Comparison of ENCODE assay signal across 18 mouse cellular contexts in the genomic region with DNA sequence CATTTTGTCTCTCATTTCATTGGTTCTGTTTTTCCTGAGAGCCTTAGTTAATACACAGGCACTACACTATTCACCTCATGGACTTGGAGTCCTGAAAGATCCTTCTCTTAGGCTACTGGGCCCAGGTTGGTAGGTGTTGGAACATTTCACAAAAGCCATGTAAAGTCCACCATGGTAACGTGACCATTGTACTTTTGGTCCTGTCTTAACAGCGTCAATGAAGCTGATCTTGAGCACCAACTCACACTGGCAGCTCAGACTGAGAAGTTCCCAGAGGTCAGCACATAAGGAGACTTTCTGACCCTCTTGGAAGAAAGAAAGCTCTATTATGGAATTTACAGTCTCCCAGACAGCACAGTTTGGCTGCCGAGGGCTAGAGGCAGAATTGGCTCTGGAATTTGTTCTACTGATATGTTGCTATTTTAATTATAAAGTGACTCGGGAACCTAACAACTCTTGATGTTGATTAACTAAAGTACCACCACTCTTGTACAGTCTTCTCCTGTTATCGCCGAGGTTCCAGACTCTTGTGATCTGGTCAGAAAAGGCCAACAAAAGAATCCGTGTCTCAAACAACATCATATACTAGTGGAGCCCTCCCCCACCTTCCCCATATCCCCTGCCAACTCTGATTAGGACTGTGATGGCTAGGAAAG.
A peak's percentile ranks its signal among the peaks of the same experiment; 100 is the strongest.
DNase-seq lines count a peak whose midpoint lies in the region; ATAC-seq lines count a peak whose summit lies in the region.
"Had no signal": no experiment of that assay in that cellular context is flagged by ENCODE, and none has a peak within 500 bp of the region (broad histone marks: within the 10 kb centered on the region; RNA-seq: fewer than 3 reads in every experiment).

No protein-coding gene starts in this region.

- 0 out of 2 replicates have a peak overlapping the region, but pooled peaks have one; percentile 13 for H3K4me2 ChIP-seq in heart, embryonic 13.5 days
- no peak overlapping the region for H3K4me2 ChIP-seq in kidney, embryonic 16.5 days (replicated peaks; ENCODE audit: low read depth, low read length)
- no peak overlapping the region for H3K4me2 ChIP-seq in kidney, embryonic 14.5 days (replicated peaks; ENCODE audit: low read depth, low read length)
- H3K4me2 ChIP-seq in limb, embryonic 13.5 days (replicated peaks): no peak overlapping the region
- no peak overlapping the region for H3K4me2 ChIP-seq in neural tube, embryonic 15.5 days
- H3K4me2 ChIP-seq: embryonic facial prominence, embryonic 15.5 days; forebrain, embryonic 15.5 days; hindbrain, embryonic 12.5 days had no signal

- H3K27me3 ChIP-seq in heart, embryonic 13.5 days (replicated peaks): no peaks in the 10 kb centered on the region
- no peaks in the 10 kb centered on the region for H3K27me3 ChIP-seq in kidney, embryonic 16.5 days (ENCODE audit: insufficient read depth, low read length)
- no peaks in the 10 kb centered on the region for H3K27me3 ChIP-seq in kidney, embryonic 14.5 days (ENCODE audit: control insufficient read depth, insufficient read depth, low read length)
- no peaks in the 10 kb centered on the region for H3K27me3 ChIP-seq in limb, embryonic 13.5 days
- H3K27me3 ChIP-seq in neural tube, embryonic 15.5 days (replicated peaks): no peaks in the 10 kb centered on the region
- H3K27me3 ChIP-seq: embryonic facial prominence, embryonic 15.5 days; forebrain, embryonic 15.5 days; hindbrain, embryonic 12.5 days had no signal

- intact Hi-C loops in heart, postnatal 25 days (cut with DNase I): no loop called here
- intact Hi-C loops in heart, postnatal 10 days (cut with DNase I): no loop called here

- no peak overlapping the region for H3K9ac ChIP-seq in heart, embryonic 13.5 days
- H3K9ac ChIP-seq in kidney, embryonic 16.5 days (replicated peaks; ENCODE audit: low read length): no peak overlapping the region
- H3K9ac ChIP-seq in kidney, embryonic 14.5 days (ENCODE audit: low read depth, low read length): no peak overlapping the region
- no peak overlapping the region for H3K9ac ChIP-seq in limb, embryonic 13.5 days
- H3K9ac ChIP-seq in neural tube, embryonic 15.5 days (replicated peaks): no peak overlapping the region
- H3K9ac ChIP-seq: embryonic facial prominence, embryonic 15.5 days; forebrain, embryonic 15.5 days; hindbrain, embryonic 12.5 days had no signal

- H3K4me1 ChIP-seq in heart, embryonic 13.5 days: peaks cover 49% of the 10 kb centered on the region
- H3K4me1 ChIP-seq in kidney, embryonic 16.5 days (ENCODE audit: insufficient read depth, low read length): peaks cover 15% of the 10 kb centered on the region
- H3K4me1 ChIP-seq in kidney, embryonic 14.5 days (ENCODE audit: control insufficient read depth, insufficient read depth, low read length): no peaks in the 10 kb centered on the region; the same call in 1 of the 2 replicates
- peaks cover 39% of the 10 kb centered on the region for H3K4me1 ChIP-seq in limb, embryonic 13.5 days
- no peaks in the 10 kb centered on the region for H3K4me1 ChIP-seq in neural tube, embryonic 15.5 days
- H3K4me1 ChIP-seq: forebrain, embryonic 15.5 days; hindbrain, embryonic 12.5 days had no signal

- no peak overlapping the region for H3K4me3 ChIP-seq in heart, embryonic 13.5 days
- no peak overlapping the region for H3K4me3 ChIP-seq in kidney, embryonic 16.5 days (ENCODE audit: low read length)
- no peak overlapping the region for H3K4me3 ChIP-seq in kidney, embryonic 14.5 days (ENCODE audit: low read length)
- H3K4me3 ChIP-seq in limb, embryonic 13.5 days: no peak overlapping the region
- no peak overlapping the region for H3K4me3 ChIP-seq in neural tube, embryonic 15.5 days (replicated peaks)
- H3K4me3 ChIP-seq: embryonic facial prominence, embryonic 15.5 days; forebrain, embryonic 15.5 days; hindbrain, embryonic 12.5 days had no signal

- no peak for DNase-seq in heart, postnatal 25 days (ENCODE audit: low spot score)
- DNase-seq in heart, postnatal 10 days: peak; percentile 25 to 38
- DNase-seq in cerebellum, adult 9-11 months: no peak
- DNase-seq: adrenal gland, postnatal 25 days; cerebellum, adult 9-10 months; gastrocnemius, postnatal 10 days; thymus, adult 18-20 months; thymus, postnatal 4 days had no signal

- ATAC-seq in heart, embryonic 13.5 days (ENCODE audit: extremely low read depth, insufficient number of reproducible peaks, low FRiP score, low TSS enrichment): peak; percentile 54; the same call in 1 of the 2 replicates
- ATAC-seq in kidney, embryonic 16.5 days (ENCODE audit: low FRiP score, low TSS enrichment): no peak
- ATAC-seq in kidney, embryonic 14.5 days (ENCODE audit: low FRiP score, low TSS enrichment): no peak
- no peak for ATAC-seq in limb, embryonic 13.5 days (ENCODE audit: low FRiP score, low read depth)
- ATAC-seq in neural tube, embryonic 15.5 days (ENCODE audit: low FRiP score): no peak
- ATAC-seq: forebrain, embryonic 15.5 days; lung, postnatal 0 days had no signal

- H3K36me3 ChIP-seq in heart, embryonic 13.5 days: no peaks in the 10 kb centered on the region
- no peaks in the 10 kb centered on the region for H3K36me3 ChIP-seq in kidney, embryonic 16.5 days (ENCODE audit: insufficient read depth, low read length)
- no peaks in the 10 kb centered on the region for H3K36me3 ChIP-seq in kidney, embryonic 14.5 days (ENCODE audit: control insufficient read depth, insufficient read depth, low read length)
- no peaks in the 10 kb centered on the region for H3K36me3 ChIP-seq in limb, embryonic 13.5 days
- no peaks in the 10 kb centered on the region for H3K36me3 ChIP-seq in neural tube, embryonic 15.5 days
- H3K36me3 ChIP-seq: embryonic facial prominence, embryonic 15.5 days; forebrain, embryonic 15.5 days; hindbrain, embryonic 12.5 days had no signal

- H3K27ac ChIP-seq in heart, embryonic 13.5 days (replicated peaks): peak overlapping the region; percentile 84
- 0 out of 2 replicates have a peak overlapping the region, but pooled peaks have one; percentile 11 for H3K27ac ChIP-seq in kidney, embryonic 16.5 days (ENCODE audit: low read length)
- no peak overlapping the region for H3K27ac ChIP-seq in kidney, embryonic 14.5 days (ENCODE audit: low read depth, low read length)
- H3K27ac ChIP-seq in limb, embryonic 13.5 days: peak overlapping the region; percentile 68; the same call in 1 of the 2 replicates
- no peak overlapping the region for H3K27ac ChIP-seq in neural tube, embryonic 15.5 days (replicated peaks)
- H3K27ac ChIP-seq: embryonic facial prominence, embryonic 15.5 days; forebrain, embryonic 15.5 days; hindbrain, embryonic 12.5 days; macrophage had no signal

- 26% methylated on average over 7 of the region's 7 CpGs for WGBS in heart, embryonic 13.5 days
- WGBS in kidney, embryonic 16.5 days: 61% methylated on average over 7 of the region's 7 CpGs
- 71% methylated on average over 7 of the region's 7 CpGs for WGBS in kidney, embryonic 14.5 days
- 68% methylated on average over 7 of the region's 7 CpGs for WGBS in limb, embryonic 13.5 days
- WGBS in neural tube, embryonic 15.5 days: 86% methylated on average over 7 of the region's 7 CpGs

- H3K9me3 ChIP-seq in heart, embryonic 13.5 days: no peaks in the 10 kb centered on the region
- no peaks in the 10 kb centered on the region for H3K9me3 ChIP-seq in kidney, embryonic 16.5 days (ENCODE audit: low read length)
- H3K9me3 ChIP-seq in kidney, embryonic 14.5 days (ENCODE audit: control insufficient read depth, low read length): no peaks in the 10 kb centered on the region
- no peaks in the 10 kb centered on the region for H3K9me3 ChIP-seq in limb, embryonic 13.5 days
- no peaks in the 10 kb centered on the region for H3K9me3 ChIP-seq in neural tube, embryonic 15.5 days (replicated peaks)
- H3K9me3 ChIP-seq: embryonic facial prominence, embryonic 15.5 days; forebrain, embryonic 15.5 days; hindbrain, embryonic 12.5 days had no signal

Comparison
In these comparisons a context has a peak if more than half of its experiments do, and no peak if none do; other contexts are left out.
1. H3K27ac ChIP-seq: peak in heart, embryonic 13.5 days (single experiment), kidney, embryonic 16.5 days (single experiment) and limb, embryonic 13.5 days (single experiment); none in kidney, embryonic 14.5 days (single experiment) and neural tube, embryonic 15.5 days (single experiment).
2. DNase-seq: peak in heart, postnatal 10 days (2 of 2); none in heart, postnatal 25 days (single experiment) and cerebellum, adult 9-11 months (single experiment).